Mouse (Mus musculus) lung, postnatal 10 days (tissue): ENCODE measurements around the gene Ranbp6.

Experiments used
- DNase-seq: peaks from one replicate; pipeline ENCODE4 v3.0.0; 2021

Ranbp6 gene

DNA sequence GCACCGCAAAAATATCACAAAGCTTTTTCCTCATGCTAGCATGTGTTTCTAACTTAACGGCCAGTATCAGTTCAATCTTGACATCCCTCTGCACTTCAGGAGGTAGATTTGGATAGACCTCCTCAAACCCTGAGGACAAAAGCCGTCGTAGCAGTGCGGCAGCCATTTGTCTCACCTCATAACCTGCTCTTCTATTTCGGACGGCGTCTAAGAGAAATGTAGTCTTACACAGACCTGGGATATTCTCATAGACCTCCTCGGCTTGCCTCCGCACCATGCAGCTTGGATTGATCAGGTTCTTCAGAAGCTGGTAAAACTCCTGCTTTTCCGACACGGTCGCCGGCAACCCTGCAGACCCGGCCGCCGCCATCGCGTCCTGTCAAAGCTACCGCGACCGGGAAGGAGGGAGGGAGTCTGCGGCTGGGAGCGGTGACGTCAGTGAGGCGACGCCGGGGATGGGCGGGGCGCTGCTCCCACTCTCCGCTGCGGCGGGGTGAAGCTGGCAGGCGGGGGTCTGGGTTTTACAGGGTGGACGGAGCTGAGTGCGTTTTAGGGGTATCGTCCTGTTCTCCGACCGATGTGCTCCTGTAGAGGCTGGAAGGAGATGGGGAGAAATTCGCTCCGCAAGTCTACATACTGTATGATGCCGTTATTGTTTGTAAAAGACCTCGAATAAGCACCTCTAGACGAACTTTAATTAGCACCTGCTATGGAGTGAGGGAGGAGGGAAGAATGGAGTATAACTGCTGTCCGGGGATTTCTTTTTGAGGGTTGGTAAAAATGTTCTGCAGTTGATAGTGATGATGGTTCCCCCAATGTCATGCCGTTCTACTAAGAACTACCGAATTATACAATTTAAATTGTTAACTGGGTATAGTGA is at the start of gene Ranbp6:
Gene Ranbp6, minus strand, starts transcription at position 394 of the 880 bp plus-strand sequence.
- peak; percentile 94 for DNase-seq

DNA sequence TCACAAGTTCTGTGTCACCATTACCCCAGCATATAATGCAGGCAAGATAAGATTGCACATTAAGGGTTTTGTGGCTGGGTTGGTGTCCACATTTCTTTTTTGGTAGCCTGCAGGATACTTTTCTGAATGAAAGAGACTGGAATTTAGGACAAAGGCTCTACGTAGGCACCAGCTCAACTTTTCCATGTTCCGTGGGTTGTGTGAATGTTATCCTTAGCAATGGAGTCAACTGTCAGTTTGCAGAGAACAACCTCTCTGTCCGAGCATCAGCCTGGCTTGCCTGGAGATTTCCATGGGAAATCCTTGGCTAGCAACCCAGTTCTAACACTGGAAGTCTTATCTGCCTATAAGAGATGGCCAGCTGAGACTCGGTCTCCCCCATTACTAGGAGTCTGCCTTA is 48.0 kb upstream of the Ranbp6 start:
- no peak for DNase-seq

DNA sequence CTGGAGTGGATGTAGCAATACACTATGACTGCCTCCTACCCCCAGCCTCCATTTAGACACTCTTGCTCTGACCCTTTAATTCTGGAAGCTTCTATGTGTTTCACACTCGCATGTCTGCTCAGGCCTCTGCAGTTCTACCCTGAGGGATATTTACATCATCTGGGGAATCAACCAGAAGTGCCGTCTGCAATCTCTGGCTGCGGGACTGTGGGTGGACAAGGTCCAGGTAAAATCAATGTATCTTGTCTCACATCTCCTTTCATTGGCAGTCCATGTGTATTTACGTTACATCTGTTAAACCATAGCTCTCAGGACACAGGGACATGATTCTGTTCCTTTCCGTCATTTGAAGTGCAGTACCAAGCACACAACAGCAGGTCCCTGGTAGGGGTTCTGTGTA is 44.5 kb upstream of the Ranbp6 start:
- DNase-seq, result no peak

DNA sequence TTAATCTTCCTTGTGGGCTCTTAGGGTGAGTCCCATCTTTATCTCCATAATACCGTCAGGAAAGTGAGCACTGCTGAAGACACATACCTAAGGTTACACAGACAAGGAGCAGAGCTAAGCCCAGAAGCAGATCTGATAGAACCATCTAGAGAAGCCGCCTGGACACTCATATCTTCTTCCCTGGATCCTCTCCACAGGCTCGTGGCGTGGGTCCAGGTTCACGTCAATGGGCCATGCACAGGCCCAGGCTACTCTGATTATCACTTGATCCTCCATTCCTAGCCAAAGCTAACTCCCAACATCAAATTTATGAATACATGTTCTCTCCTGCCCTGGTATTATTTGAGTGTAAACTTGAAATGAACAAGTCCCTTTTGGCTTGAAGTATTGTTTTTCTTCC is 40.9 kb upstream of the Ranbp6 start:
- no peak for DNase-seq

DNA sequence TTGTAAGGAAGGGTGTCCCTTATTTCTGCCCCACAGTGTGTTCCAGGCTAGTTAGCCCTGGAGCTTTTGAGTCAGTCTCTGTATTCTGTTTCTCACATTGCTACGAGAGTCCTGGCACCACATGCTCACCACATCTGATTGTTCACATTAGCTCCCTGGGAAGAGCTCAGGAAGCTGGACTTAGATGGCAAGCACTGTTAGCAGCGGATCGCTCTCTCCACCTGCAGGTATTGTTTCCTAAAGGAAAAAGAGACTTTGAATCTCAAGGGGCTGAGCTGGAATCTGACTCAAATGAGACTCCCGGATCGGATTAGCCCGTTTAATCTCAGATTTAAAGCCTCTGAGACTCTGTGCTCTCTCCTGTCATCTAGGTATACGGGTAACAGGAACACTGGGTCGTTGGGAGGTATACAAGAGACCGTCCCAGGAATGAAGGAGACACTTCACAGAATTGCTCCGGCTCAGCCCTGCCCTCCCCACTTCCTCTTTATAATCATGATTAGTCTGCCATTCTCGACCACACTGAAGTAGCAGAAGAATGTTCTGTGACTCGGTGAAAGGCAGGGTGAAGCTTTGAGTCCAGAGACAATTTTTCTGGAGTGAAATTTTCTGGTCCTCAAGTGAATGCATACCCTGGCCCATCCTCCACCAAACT is 38.4 kb upstream of the Ranbp6 start:
- DNase-seq, result no peak

DNA sequence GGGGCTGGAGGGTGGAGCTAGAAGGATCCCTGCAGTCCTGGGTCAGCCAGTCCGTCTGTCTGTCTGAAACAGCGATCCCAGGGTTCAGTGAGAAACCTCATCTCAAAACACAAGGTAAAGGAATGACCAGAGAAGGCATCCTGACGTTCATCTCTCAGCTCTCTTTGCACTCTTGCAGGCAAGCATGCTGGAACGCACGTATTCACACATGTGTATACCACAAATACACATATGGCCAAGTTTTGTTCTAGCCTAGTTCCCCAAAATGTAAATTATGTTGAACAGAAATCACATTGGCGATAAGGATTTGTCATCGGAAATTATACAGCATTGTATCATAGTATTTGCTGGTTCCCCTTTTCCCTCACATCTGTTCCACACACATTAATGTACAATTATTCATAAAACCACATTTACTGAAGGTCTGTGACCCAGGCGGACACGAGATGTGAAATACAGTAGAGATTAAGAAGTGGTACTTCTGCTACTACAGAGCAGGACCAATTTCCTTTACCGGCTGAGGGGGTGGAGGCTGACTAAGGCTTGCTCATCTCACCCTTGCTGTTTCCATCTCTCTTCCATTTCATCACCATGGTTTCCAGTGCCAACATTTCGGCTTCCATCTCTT is 37.3 kb upstream of the Ranbp6 start:
- no peak for DNase-seq

DNA sequence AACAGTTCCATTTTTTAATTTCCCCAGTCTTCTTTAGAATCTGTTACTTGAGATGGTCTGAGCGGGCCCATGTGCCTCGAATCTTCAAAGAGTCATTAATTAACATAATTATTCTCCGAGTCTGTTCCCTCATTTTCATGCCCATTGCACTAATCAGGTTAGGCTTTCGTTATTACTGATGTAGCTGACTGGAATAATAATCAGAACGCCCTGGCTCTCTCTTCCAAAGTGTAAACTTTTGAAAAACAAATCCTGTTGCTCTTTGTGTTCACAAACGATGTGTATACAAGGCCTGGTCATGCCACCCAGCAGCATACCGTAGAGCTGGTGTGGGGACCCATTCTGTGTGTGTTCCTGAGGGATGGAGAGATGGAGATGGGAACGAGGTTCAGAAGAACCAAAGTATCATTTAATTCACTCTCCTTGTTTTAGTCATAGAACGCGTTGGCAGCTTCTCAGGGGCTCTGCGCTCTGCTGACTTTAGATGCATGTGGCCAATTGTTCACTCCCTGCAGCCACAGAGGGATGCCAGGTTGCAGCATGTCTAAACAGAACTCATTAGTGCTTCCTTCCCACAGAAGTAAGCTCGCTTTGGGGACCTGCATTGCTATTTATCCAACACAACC is 31.4 kb upstream of the Ranbp6 start:
- DNase-seq, result no peak

DNA sequence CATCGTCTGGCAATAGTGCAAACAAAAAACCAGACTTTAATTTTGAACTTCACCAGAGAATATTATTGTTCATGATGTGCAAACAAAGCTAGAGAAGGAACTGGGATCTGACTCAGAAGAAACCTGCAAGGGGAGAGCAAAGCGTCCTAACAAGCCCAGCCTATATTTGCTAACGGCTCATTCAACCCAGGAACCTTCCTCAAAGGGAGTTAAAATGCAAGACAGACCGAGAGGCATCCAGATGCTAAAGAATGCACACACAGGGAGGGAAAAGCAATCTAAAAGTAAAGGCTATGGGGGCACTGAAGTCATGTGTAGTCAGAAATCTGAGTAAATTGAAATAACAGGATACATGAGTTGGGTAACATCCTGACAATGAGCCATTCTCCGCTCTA is 30.9 kb upstream of the Ranbp6 start:
- no peak for DNase-seq

DNA sequence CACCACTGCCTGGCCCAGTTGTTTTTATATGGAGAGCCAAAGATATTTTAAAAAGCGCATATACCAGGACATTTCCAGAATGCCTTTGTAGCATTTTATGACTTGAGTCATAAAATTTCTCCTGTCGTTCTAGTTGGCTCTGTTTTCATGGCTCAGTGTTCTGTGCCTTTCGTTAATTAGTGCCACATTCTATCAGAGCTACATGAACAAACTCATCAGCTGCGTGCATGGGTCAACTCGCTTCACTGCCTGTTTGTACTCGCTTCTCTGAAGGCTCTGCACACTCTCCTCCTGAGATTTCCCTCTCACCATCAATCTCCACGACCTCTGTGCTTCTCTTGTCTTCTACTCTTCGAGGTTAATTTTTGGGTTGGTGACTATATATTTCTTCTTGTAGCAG is 30.2 kb upstream of the Ranbp6 start:
- no peak for DNase-seq

DNA sequence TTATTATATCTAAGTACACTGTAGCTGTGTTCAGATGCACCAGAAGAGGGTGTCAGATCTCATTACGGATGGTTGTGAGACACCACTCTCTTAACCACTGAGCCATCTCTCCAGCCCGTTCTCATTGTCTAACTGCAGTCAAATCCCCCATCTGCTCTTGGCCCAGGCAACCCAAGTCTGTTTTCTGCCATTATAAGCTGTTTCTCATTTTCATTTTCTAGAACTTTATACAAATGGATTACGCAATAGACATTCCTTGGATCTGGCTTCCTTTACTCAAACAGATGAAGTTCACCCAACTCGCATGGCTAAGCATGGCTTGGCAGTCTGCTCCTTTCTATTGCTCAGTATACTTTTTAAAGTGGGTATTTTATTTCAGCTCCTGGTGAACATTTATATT is 27.9 kb upstream of the Ranbp6 start:
- peak; percentile 32 for DNase-seq

DNA sequence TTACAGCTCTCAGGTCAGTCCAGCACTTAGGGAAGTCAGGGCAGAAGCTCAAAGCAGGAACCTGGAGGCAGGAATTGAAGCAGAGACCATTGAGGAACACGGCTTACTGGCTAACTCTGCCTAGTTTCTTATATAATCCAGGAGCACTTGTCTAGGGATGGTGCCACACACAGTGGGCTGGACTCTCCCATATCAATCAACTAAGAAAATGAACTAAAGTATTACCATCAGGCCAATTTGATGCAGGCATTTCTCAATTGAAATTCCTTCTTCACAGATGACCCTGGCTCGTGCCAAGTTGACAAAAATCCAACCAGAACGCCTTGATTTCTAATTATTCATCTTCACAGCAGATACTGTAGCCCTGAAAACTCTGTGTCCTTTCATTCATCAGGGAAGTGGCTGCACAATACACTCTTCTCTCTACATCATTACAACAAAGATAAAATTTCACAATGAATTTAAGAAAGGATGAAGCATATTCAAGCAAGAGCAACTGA is 25.9 kb upstream of the Ranbp6 start:
- peak; percentile 47 for DNase-seq

DNA sequence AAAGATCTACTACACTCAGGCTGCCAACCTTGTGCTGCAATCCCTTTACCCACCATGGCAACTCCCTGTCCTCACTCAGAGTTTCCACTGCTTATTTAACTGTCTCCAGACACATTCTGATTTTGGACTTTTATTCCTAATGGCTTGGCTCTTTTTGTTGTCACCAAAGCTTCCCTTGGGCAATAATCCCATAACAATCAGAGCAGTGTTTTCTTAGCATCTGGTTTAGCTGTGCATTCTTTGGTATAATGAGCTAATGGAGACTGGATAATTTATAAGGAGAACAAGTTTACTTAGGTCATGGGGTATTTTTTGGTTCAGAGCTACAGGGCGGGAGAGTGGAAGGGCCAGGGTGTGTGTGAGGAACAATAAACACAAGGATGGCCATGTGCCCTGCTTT is 25.4 kb upstream of the Ranbp6 start:
- DNase-seq, result peak; percentile 24

DNA sequence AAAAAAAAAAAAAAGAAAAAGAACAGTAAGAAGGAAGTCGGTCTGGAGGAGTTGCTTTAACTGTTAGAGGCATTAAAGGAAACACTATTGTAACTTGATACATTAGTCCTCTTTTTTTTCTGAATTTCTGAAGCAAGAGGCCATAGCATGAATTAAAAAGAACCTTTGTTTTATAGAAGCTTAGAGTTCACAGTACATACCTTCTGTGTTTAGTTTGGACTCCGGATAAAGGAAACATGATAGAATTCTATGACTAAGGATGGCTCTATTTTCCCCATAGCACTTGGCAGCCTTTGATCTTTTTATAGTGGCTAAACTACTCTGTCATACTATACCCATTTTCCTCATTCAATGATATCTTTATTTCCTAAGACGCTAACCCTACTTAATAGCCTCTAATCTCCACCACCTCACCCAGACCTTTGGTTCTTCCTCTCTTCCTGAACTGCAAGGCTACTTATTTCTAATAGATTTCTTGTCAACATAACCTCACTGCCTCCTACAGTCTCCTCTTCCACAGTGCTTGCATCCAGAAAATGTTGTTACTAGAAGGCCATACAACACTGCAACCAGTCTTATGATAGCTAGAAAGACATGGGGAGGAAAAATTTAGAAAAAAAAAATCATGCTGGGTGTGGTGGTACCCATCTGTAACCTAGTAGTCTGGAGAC is 22.7 kb upstream of the Ranbp6 start:
- no peak for DNase-seq

DNA sequence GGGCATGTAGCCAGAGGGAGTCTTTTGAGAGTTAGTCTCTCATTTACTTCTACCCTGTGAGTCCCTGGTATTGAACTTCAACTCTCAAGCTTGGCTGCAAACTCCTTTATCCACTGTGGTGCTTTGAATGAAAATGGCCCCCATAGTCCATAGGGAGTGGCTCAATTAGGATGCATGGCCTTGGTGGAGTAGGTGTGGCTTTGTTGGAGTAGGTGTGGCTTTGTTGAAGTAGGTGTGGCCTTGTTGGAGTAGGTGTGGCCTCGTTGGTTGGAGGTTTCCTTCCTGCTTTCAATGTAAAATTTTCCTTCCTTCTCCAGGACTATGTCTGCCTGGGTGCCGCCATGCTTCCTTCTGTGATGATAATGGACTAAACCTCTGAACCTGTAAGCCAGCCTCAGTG is 18.1 kb upstream of the Ranbp6 start:
- DNase-seq, result no peak

DNA sequence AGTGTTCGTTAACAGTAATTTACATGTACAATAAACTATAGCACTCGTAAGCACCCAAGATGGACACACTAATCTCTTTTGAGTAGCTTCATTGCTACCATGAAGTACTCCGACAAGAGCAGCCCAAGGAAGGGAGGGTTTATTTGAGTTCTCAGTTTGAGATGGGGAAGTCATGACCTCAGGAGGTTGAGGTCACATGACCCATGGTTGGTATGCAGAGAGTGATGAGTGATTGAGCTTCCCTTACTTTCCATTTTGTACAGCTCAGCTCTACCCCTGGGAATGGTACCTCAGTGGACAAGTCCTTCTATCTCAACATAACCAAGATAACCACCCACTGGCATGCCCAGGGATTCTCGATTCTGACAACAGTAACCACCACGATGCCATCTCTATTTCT is 15.8 kb upstream of the Ranbp6 start:
- DNase-seq, result no peak

DNA sequence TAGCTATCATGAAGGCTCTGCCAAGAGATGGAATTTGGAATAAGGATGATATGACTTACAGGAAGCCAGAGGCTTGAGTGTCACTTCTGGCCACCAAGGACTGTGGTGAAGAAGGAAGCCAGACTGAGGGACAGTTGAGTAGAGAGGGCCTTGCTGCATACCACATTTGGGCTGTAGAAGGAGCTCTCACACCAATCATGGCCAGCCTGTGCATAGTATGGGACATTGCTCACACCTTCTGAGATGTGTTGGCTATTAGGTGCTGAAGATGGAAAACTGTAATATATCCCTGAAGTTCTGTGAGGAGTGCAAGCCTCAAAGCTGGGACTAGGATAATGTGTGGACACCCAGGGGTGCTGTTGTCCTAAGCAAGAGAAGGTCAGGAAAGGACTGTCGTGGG is 13.9 kb upstream of the Ranbp6 start:
- peak; percentile 53 for DNase-seq

DNA sequence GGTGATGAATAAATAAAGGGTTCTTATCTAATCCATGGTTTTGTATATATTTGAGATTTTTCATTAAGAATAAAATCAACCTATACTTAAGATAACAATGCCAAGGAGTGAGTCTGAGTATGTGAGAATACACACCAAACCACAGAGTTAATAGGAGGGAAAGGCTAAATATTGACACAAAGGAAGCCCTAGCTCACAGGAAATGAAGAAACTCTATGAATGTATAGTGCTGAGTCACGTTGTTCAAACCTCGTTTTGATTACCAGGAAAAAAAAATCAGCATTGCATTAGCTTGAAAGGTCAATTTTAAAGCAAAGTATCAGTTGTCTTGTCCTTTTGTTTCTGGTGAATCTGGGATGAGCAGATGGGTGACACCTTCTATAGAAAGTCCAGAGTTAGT is 12.2 kb upstream of the Ranbp6 start:
- no peak for DNase-seq

DNA sequence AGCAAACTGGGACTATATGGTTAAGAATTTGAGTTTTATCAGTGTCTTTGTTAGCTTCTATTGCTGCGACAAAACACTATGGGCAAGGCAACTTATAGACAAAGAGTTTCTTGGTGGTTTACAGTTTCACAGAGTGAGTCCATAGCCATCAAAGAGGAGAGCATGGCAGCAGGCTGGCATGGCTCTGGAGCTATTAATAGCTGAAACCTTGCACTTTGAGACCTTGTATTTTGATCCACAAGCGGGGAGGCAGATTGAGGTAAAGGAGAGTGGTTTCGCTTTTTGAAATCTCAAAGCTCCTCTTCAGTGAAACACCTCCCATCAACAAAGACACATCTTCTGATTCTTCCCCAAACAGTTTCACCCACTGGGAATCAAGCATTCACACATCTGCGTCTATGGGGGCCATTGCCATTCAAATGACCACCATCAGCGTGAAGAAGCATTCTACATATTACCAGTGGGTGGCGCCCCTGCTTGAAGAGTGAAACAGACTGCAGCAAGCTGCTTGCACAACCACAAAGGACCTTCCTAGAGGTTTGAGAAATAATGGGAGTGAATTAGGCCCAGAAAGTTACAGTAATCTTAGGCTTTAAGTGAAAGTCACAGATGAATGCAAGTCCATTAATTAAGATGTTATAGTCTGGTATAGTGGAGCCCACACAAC is 11.4 kb upstream of the Ranbp6 start:
- peak; percentile 79 for DNase-seq

DNA sequence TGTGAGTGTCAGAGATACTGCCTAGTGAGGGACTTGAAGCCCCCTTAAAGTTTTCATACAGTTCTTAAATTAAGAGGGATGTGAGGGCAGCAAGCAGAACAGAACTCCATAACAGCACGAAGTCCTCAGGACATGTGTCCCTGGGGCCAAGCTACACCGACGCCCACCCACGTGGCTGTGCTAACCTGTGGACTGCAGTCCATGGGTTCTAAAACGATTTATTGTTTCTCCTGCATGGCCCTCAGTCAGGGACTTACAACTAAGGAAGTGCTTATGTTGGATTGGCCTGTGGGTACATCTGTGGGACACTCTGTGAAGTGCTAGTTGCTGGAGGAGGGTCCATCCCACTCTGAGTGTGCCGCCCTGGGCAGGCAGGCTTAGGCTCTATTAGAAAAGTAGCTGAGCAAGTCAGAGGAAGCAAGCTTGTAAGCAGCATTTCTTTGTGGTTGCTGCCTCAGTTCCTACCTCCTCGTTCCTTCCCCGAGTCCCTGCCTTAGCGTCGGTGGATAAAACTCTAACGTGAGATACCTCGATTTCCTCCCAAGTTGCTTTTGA is 10.8 kb upstream of the Ranbp6 start:
- DNase-seq, result no peak

DNA sequence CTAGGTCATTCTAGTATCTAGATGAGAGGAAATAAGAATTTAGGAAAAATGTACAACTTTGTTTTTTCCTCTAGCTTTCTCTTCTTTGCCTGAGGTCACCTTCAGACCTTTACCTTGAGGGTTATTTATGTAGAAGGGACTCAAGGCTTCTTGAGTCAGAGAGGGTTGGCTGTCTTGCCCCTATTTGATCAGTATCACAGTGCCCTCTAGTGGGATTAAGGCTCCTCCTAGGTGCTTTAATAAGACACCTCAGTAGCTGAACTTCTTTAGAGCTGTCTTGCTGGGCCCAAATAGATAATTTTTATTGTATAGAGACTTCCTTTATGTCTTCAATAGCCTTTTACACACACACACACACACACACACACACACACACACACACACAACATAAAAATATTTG is 8.2 kb upstream of the Ranbp6 start:
- peak; percentile 72 for DNase-seq

DNA sequence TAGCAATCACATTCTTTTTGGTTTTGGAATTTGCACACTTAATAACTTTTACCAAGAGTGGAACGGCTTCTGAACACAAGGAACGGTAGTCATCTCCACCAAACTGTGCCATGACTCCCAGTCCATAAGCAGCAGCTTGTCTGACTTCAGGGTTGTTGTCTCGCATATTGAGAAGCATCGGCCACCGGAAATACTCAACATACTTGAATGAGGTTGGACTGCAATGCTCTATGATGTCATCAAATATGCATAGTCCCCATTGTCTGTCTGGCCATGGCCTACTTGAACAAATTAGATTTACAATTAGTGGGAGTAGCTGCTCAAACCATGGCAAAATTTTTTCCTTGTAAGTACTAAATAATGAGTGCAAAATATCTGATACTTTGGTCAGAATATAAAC is 2.8 kb downstream of the Ranbp6 start:
- DNase-seq, result no peak
